Mouse (Mus musculus): ENCODE data around the gene Bcar1.

Gene Bcar1

DNA sequence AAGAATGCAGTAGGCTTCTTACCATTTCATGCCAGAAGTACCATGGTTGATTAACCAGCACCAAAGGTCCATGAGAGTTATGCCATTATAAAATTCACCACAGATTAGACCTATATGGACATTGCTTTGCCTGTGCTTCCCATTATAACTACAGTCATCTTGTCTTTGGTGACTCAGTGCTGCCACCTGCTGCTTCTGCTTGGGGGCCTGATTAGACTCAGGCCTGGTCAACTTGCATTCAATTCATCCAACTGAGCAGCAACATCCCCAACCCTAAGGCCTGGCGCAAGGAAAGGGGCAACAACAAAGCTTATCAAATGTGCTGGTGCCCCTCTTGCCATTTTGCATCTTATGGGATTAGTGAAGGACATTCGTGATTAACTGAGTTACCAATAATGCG lies 81.1 kb downstream of the Bcar1 start:
- DNase-seq, result peak; percentile 75 to 92

Data from kidney, adult 8-10 months (tissue).